Mouse (Mus musculus): ENCODE data around the gene Gm10775. TPM values are rescaled to one million over a fixed set of nuclear protein-coding genes. Genes with fewer than 3 reads are reported as not detected.

Gene Gm10775
- total RNA-seq, 2 experiments from 2014 or later: not detected

Other genes starting within 250 kb of the Gm10775 start
- gene Spata31d1c, start 226.5 kb upstream of the Gm10775 start, total RNA-seq (2015; ENCODE audit: low replicate concordance): not detected in 2 replicates
- gene Spata31d1c, start 226.5 kb upstream of the Gm10775 start, total RNA-seq (2017; ENCODE audit: low replicate concordance): not detected in 2 replicates
- not detected in 2 replicates for gene Prss47, start 206.8 kb upstream of the Gm10775 start, total RNA-seq (2015; ENCODE audit: low replicate concordance)
- not detected in 2 replicates for gene Prss47, start 206.8 kb upstream of the Gm10775 start, total RNA-seq (2017; ENCODE audit: low replicate concordance)
- gene Mfsd14b, start 146.6 kb upstream of the Gm10775 start, total RNA-seq (2015; ENCODE audit: low replicate concordance): 41.4 and 42.3 TPM in 2 replicates
- gene Mfsd14b, start 146.6 kb upstream of the Gm10775 start, total RNA-seq (2017; ENCODE audit: low replicate concordance): 44.0 and 54.0 TPM in 2 replicates
- gene Olfr465-ps1, start 121.5 kb upstream of the Gm10775 start, total RNA-seq (2015; ENCODE audit: low replicate concordance): not detected in 2 replicates
- gene Olfr465-ps1, start 121.5 kb upstream of the Gm10775 start, total RNA-seq (2017; ENCODE audit: low replicate concordance): not detected in 2 replicates
- not detected in 2 replicates for gene Olfr466, start 109.3 kb upstream of the Gm10775 start, total RNA-seq (2015; ENCODE audit: low replicate concordance)
- not detected in 2 replicates for gene Olfr466, start 109.3 kb upstream of the Gm10775 start, total RNA-seq (2017; ENCODE audit: low replicate concordance)
- not detected in 2 replicates for gene Nlrp4f, start 53.6 kb upstream of the Gm10775 start, total RNA-seq (2015; ENCODE audit: low replicate concordance)
- not detected in 2 replicates for gene Nlrp4f, start 53.6 kb upstream of the Gm10775 start, total RNA-seq (2017; ENCODE audit: low replicate concordance)
- gene Zfp369, start 19.3 kb downstream of the Gm10775 start, total RNA-seq (2015; ENCODE audit: low replicate concordance): 11.5 and 23.9 TPM in 2 replicates
- 7.4 and 15.5 TPM in 2 replicates for gene Zfp369, start 19.3 kb downstream of the Gm10775 start, total RNA-seq (2017; ENCODE audit: low replicate concordance)

Measured in erythroid progenitor cell, adult 5-6 weeks (primary cell).